Mouse (Mus musculus): ENCODE measurements around the gene Cxcr6. TPM values are rescaled to one million over a fixed set of nuclear protein-coding genes. Genes with fewer than 3 reads are reported as not detected.

Gene Cxcr6
- total and polyA plus RNA-seq, 2 experiments from 2014 or later, result 0.12 TPM; not detected in 1

DNA sequence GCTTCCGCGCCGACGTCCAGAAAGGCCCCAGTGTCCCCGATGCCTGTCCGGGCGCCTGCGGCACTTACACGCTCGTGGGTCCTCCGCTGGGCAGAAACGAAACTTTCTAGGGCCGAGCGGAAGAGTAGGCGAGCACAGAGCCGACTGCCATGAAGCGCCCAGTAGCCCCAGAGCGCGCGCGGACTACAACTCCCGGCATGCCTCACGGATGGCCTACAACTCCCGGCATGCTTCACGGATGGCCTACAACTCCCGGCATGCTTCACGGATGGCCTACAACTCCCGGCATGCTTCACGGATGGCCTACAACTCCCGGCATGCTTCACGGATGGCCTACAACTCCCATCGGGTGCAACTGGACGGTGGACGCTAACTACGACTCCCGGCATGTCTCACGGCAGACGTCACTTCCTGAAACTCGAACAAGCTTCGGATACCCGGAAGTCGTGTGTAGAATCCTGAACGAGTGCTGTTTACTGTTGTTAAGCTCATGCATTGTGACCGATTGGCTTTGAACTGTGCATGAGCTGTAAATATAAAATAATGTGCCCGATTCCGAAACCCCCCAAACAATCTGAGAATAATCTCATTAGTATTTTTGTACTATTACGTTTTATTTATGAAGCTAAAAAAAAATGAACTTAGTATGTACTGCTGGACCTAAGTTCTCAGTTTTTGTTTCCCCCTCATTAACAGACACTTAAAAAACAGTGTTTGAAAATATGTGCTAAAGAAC, 45.6 kb downstream of the Cxcr6 start, which contains the start of gene Fyco1:
TSS of gene Fyco1 (minus strand) at position 187 of the 736 bp plus-strand sequence.
- no peaks in the 10 kb centered on the region for H3K9me3 ChIP-seq (ENCODE audit: low read length)
- H3K27me3 ChIP-seq (ENCODE audit: insufficient read depth, low read length), result no peaks in the 10 kb centered on the region
- ATAC-seq (ENCODE audit: low FRiP score), result peak; percentile 97
- peak within 1 kb of the TSS; percentile 80 for H3K27ac ChIP-seq (ENCODE audit: low read depth, low read length)
- no peaks in the 10 kb centered on the region; the same call in 1 of the 2 replicates for H3K4me1 ChIP-seq (ENCODE audit: insufficient read depth, low read length)
- TF ChIP-seq CTCF (IDR thresholded peaks at IDR 0.05), result no peak
- H3K36me3 ChIP-seq (ENCODE audit: insufficient read depth, low read length), result no peaks in the 10 kb centered on the region
- peak within 1 kb of the TSS; percentile 79 for H3K4me3 ChIP-seq (ENCODE audit: low read depth, low read length)
- H3K9ac ChIP-seq (replicated peaks; ENCODE audit: low read length, poor library complexity, severe bottlenecking), result peak within 1 kb of the TSS; percentile 70
- under 1% methylated on average over 47 of the region's 47 CpGs for WGBS
- DNase-seq (ENCODE audit: low spot score), result peak; percentile 99
- H3K4me2 ChIP-seq (ENCODE audit: low read depth, low read length, poor library complexity, severe bottlenecking), result peak within 1 kb of the TSS; percentile 86

GRCm38 (mm10) chr9:123852449-123853390, 46.4 kb downstream of the Cxcr6 start:
- H3K9ac ChIP-seq (replicated peaks; ENCODE audit: low read length, poor library complexity, severe bottlenecking), result peak overlapping the region; percentile 37
- H3K4me2 ChIP-seq (ENCODE audit: low read depth, low read length, poor library complexity, severe bottlenecking), result peak overlapping the region; percentile 49
- no peaks in the 10 kb centered on the region for H3K36me3 ChIP-seq (ENCODE audit: insufficient read depth, low read length)
- no peaks in the 10 kb centered on the region; the same call in 1 of the 2 replicates for H3K4me1 ChIP-seq (ENCODE audit: insufficient read depth, low read length)
- TF ChIP-seq CTCF (IDR thresholded peaks at IDR 0.05), result no peak
- DNase-seq (ENCODE audit: low spot score) (no peak), ATAC-seq (ENCODE audit: low FRiP score) (peak; percentile 25; the same call in 1 of the 2 replicates)
- H3K27me3 ChIP-seq (ENCODE audit: insufficient read depth, low read length), result no peaks in the 10 kb centered on the region
- 62% methylated on average over 5 of the region's 5 CpGs for WGBS
- H3K27ac ChIP-seq (ENCODE audit: low read depth, low read length), result peak overlapping the region; percentile 44
- no peaks in the 10 kb centered on the region for H3K9me3 ChIP-seq (ENCODE audit: low read length)
- H3K4me3 ChIP-seq (ENCODE audit: low read depth, low read length), result peak overlapping the region; percentile 32

DNA sequence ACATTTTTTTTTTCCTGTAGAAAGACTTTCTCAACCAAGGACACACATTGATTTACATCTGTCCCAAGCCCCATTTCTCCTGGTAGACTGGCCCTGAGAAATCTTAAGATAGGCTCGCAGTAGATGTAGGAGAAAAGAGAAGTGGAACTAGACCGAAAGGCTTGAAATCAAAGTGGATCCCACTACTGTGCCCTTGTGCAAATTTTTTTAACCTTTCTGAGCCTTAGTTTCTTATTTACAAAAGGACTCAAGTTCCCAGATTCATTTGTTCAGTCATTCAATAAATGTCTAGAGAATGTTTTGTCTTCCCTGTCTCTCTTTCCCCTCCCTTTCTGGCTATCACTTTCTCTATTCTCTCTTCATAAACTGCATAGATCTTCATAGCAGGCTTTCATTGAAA, 50.6 kb downstream of the Cxcr6 start:
- TF ChIP-seq CTCF (IDR thresholded peaks at IDR 0.05), result no peak
- no peaks in the 10 kb centered on the region for H3K36me3 ChIP-seq (ENCODE audit: insufficient read depth, low read length)
- no peaks in the 10 kb centered on the region for H3K4me1 ChIP-seq (ENCODE audit: insufficient read depth, low read length)
- H3K9me3 ChIP-seq (ENCODE audit: low read length), result no peaks in the 10 kb centered on the region
- no peak for DNase-seq (ENCODE audit: low spot score)
- H3K27me3 ChIP-seq (ENCODE audit: insufficient read depth, low read length), result no peaks in the 10 kb centered on the region
- H3K4me2 ChIP-seq (ENCODE audit: low read depth, low read length, poor library complexity, severe bottlenecking), result no peak overlapping the region
- 92% methylated on average over 2 of the region's 2 CpGs for WGBS
- no peak overlapping the region for H3K27ac ChIP-seq (ENCODE audit: low read depth, low read length)
- no peak for ATAC-seq (ENCODE audit: low FRiP score)
- H3K9ac ChIP-seq (replicated peaks; ENCODE audit: low read length, poor library complexity, severe bottlenecking), result no peak overlapping the region
- H3K4me3 ChIP-seq (ENCODE audit: low read depth, low read length), result no peak overlapping the region

Other genes with a start within 250 kb of the Cxcr6 start
- 0.47 and 0.55 TPM in 2 replicates for gene Slc6a20b, start 173.9 kb upstream of the Cxcr6 start, total RNA-seq (2014; rRNA removed)
- 0.29 and 0.60 TPM in 2 replicates for gene Slc6a20b, start 173.9 kb upstream of the Cxcr6 start, polyA plus RNA-seq (2015; fragmentation: Nextera tagmentation; extraction: Ambion mirVana)
- 0.05 and 1.1 TPM in 2 replicates for gene Ccr9, start 128.0 kb upstream of the Cxcr6 start, total RNA-seq (2014; rRNA removed)
- 0.28 and 0.48 TPM in 2 replicates for gene Ccr9, start 128.0 kb upstream of the Cxcr6 start, polyA plus RNA-seq (2015; fragmentation: Nextera tagmentation; extraction: Ambion mirVana)
- 54.1 and 64.9 TPM in 2 replicates for gene Slc6a20a, start 127.6 kb upstream of the Cxcr6 start, total RNA-seq (2014; rRNA removed)
- gene Slc6a20a, start 127.6 kb upstream of the Cxcr6 start, polyA plus RNA-seq (2015; fragmentation: Nextera tagmentation; extraction: Ambion mirVana), result 41.8 and 52.4 TPM in 2 replicates
- 35.4 and 37.0 TPM in 2 replicates for gene Lztfl1, start 88.8 kb upstream of the Cxcr6 start, total RNA-seq (2014; rRNA removed)
- 44.4 and 47.3 TPM in 2 replicates for gene Lztfl1, start 88.8 kb upstream of the Cxcr6 start, polyA plus RNA-seq (2015; fragmentation: Nextera tagmentation; extraction: Ambion mirVana)
- 11.9 and 14.8 TPM in 2 replicates for gene Fyco1, start 45.4 kb downstream of the Cxcr6 start, total RNA-seq (2014; rRNA removed)
- gene Fyco1, start 45.4 kb downstream of the Cxcr6 start, polyA plus RNA-seq (2015; fragmentation: Nextera tagmentation; extraction: Ambion mirVana), result 7.7 and 9.0 TPM in 2 replicates
- gene Xcr1, start 55.6 kb downstream of the Cxcr6 start, total RNA-seq (2014; rRNA removed), result not detected in 2 replicates
- gene Xcr1, start 55.6 kb downstream of the Cxcr6 start, polyA plus RNA-seq (2015; fragmentation: Nextera tagmentation; extraction: Ambion mirVana), result 0.04 and 0.07 TPM in 2 replicates
- gene Ccr1, start 162.2 kb downstream of the Cxcr6 start, total RNA-seq (2014; rRNA removed), result 0.49 and 0.57 TPM in 2 replicates
- 0.68 and 0.90 TPM in 2 replicates for gene Ccr1, start 162.2 kb downstream of the Cxcr6 start, polyA plus RNA-seq (2015; fragmentation: Nextera tagmentation; extraction: Ambion mirVana)
- gene Ccr1l1, start 171.9 kb downstream of the Cxcr6 start, total RNA-seq (2014; rRNA removed), result not detected in 2 replicates
- gene Ccr1l1, start 171.9 kb downstream of the Cxcr6 start, polyA plus RNA-seq (2015; fragmentation: Nextera tagmentation; extraction: Ambion mirVana), result 0.15 TPM in 1 of 2 replicates, not detected in the other
- not detected in 2 replicates for gene Ccr3, start 215.5 kb downstream of the Cxcr6 start, total RNA-seq (2014; rRNA removed)
- not detected in 2 replicates for gene Ccr3, start 215.5 kb downstream of the Cxcr6 start, polyA plus RNA-seq (2015; fragmentation: Nextera tagmentation; extraction: Ambion mirVana)